Mouse (Mus musculus): ENCODE results near the gene Cbr2.

Gene Cbr2

GRCm38 (mm10) chr11:120709551-120709950 lies 22.4 kb downstream of the Cbr2 start:
- DNase-seq (ENCODE audit: low read depth, low spot score): no peak

GRCm38 (mm10) chr11:120707969-120708368 lies 23.9 kb downstream of the Cbr2 start:
- peaks cover 2% of the 10 kb centered on the region; the same call in 1 of the 2 replicates for H3K36me3 ChIP-seq (ENCODE audit: control insufficient read depth, insufficient read depth, low read length, poor library complexity, severe bottlenecking)
- DNase-seq (ENCODE audit: low read depth, low spot score): no peak
- H3K27me3 ChIP-seq (ENCODE audit: control insufficient read depth, insufficient read depth, low read length, poor library complexity, severe bottlenecking): no peaks in the 10 kb centered on the region

More at GRCm38 (mm10) chr11:120709551-120709950, 22.4 kb downstream of the Cbr2 start:
- H3K36me3 ChIP-seq (ENCODE audit: control insufficient read depth, insufficient read depth, low read length, poor library complexity, severe bottlenecking): no peaks in the 10 kb centered on the region
- no peaks in the 10 kb centered on the region for H3K27me3 ChIP-seq (ENCODE audit: control insufficient read depth, insufficient read depth, low read length, poor library complexity, severe bottlenecking)

GRCm38 (mm10) chr11:120707225-120707624 lies 24.7 kb downstream of the Cbr2 start:
- Histone ChIP-seq H3K27me3 (ENCODE audit: control insufficient read depth, insufficient read depth, low read length, poor library complexity, severe bottlenecking) (no peaks in the 10 kb centered on the region), H3K36me3 (ENCODE audit: control insufficient read depth, insufficient read depth, low read length, poor library complexity, severe bottlenecking) (peaks cover 4% of the 10 kb centered on the region; the same call in 1 of the 2 replicates)
- no peak for DNase-seq (ENCODE audit: low read depth, low spot score)

GRCm38 (mm10) chr11:120706120-120706519 lies 25.8 kb downstream of the Cbr2 start:
- no peaks in the 10 kb centered on the region for H3K27me3 ChIP-seq (ENCODE audit: control insufficient read depth, insufficient read depth, low read length, poor library complexity, severe bottlenecking)
- DNase-seq (ENCODE audit: low read depth, low spot score): no peak
- peaks cover 4% of the 10 kb centered on the region; the same call in 1 of the 2 replicates for H3K36me3 ChIP-seq (ENCODE audit: control insufficient read depth, insufficient read depth, low read length, poor library complexity, severe bottlenecking)

GRCm38 (mm10) chr11:120704486-120705325 lies 27.2 kb downstream of the Cbr2 start:
- DNase-seq (ENCODE audit: low read depth, low spot score): no peak
- H3K36me3 ChIP-seq (ENCODE audit: control insufficient read depth, insufficient read depth, low read length, poor library complexity, severe bottlenecking): peaks cover 6% of the 10 kb centered on the region; the same call in 1 of the 2 replicates
- H3K27me3 ChIP-seq (ENCODE audit: control insufficient read depth, insufficient read depth, low read length, poor library complexity, severe bottlenecking): no peaks in the 10 kb centered on the region

- peaks cover 6% of the 10 kb centered on the region for H3K36me3 ChIP-seq (ENCODE audit: control insufficient read depth, insufficient read depth, low read length, poor library complexity, severe bottlenecking)
- no peak for DNase-seq (ENCODE audit: low read depth, low spot score)
- H3K27me3 ChIP-seq (ENCODE audit: control insufficient read depth, insufficient read depth, low read length, poor library complexity, severe bottlenecking): no peaks in the 10 kb centered on the region
These were observed 28.0 kb downstream of the Cbr2 start for GRCm38 (mm10) chr11:120703696-120704454.

- H3K36me3 ChIP-seq (ENCODE audit: control insufficient read depth, insufficient read depth, low read length, poor library complexity, severe bottlenecking): peaks cover 9% of the 10 kb centered on the region
- DNase-seq (ENCODE audit: low read depth, low spot score): no peak
These were observed 34.2 kb downstream of the Cbr2 start for GRCm38 (mm10) chr11:120697741-120698140.

GRCm38 (mm10) chr11:120696568-120696967 lies 35.3 kb downstream of the Cbr2 start:
- DNase-seq (ENCODE audit: low read depth, low spot score): peak; percentile 26
- Histone ChIP-seq H3K36me3 (ENCODE audit: control insufficient read depth, insufficient read depth, low read length, poor library complexity, severe bottlenecking) (peaks cover 7% of the 10 kb centered on the region), H3K27me3 (ENCODE audit: control insufficient read depth, insufficient read depth, low read length, poor library complexity, severe bottlenecking) (no peaks in the 10 kb centered on the region)

More at GRCm38 (mm10) chr11:120697741-120698140, 34.2 kb downstream of the Cbr2 start:
- no peaks in the 10 kb centered on the region for H3K27me3 ChIP-seq (ENCODE audit: control insufficient read depth, insufficient read depth, low read length, poor library complexity, severe bottlenecking)

GRCm38 (mm10) chr11:120695641-120696040 lies 36.3 kb downstream of the Cbr2 start:
- H3K27me3 ChIP-seq (ENCODE audit: control insufficient read depth, insufficient read depth, low read length, poor library complexity, severe bottlenecking): no peaks in the 10 kb centered on the region
- no peak for DNase-seq (ENCODE audit: low read depth, low spot score)
- H3K36me3 ChIP-seq (ENCODE audit: control insufficient read depth, insufficient read depth, low read length, poor library complexity, severe bottlenecking): peaks cover 5% of the 10 kb centered on the region

GRCm38 (mm10) chr11:120695184-120695583 lies 36.7 kb downstream of the Cbr2 start:
- DNase-seq (ENCODE audit: low read depth, low spot score): no peak
- no peaks in the 10 kb centered on the region for H3K27me3 ChIP-seq (ENCODE audit: control insufficient read depth, insufficient read depth, low read length, poor library complexity, severe bottlenecking)
- peaks cover 6% of the 10 kb centered on the region for H3K36me3 ChIP-seq (ENCODE audit: control insufficient read depth, insufficient read depth, low read length, poor library complexity, severe bottlenecking)

GRCm38 (mm10) chr11:120693461-120693860 lies 38.5 kb downstream of the Cbr2 start:
- Histone ChIP-seq H3K27me3 (ENCODE audit: control insufficient read depth, insufficient read depth, low read length, poor library complexity, severe bottlenecking) (no peaks in the 10 kb centered on the region), H3K36me3 (ENCODE audit: control insufficient read depth, insufficient read depth, low read length, poor library complexity, severe bottlenecking) (peaks cover 8% of the 10 kb centered on the region)
- DNase-seq (ENCODE audit: low read depth, low spot score): no peak

- Histone ChIP-seq H3K36me3 (ENCODE audit: control insufficient read depth, insufficient read depth, low read length, poor library complexity, severe bottlenecking) (peaks cover 8% of the 10 kb centered on the region), H3K27me3 (ENCODE audit: control insufficient read depth, insufficient read depth, low read length, poor library complexity, severe bottlenecking) (no peaks in the 10 kb centered on the region)
- DNase-seq (ENCODE audit: low read depth, low spot score): no peak
These were observed 39.4 kb downstream of the Cbr2 start for GRCm38 (mm10) chr11:120692471-120693011.

GRCm38 (mm10) chr11:120689365-120689764 lies 42.5 kb downstream of the Cbr2 start:
- no peak for DNase-seq (ENCODE audit: low read depth, low spot score)
- H3K27me3 ChIP-seq (ENCODE audit: control insufficient read depth, insufficient read depth, low read length, poor library complexity, severe bottlenecking): no peaks in the 10 kb centered on the region

GRCm38 (mm10) chr11:120686650-120687272 lies 45.2 kb downstream of the Cbr2 start:
- H3K27me3 ChIP-seq (ENCODE audit: control insufficient read depth, insufficient read depth, low read length, poor library complexity, severe bottlenecking): no peaks in the 10 kb centered on the region

More at GRCm38 (mm10) chr11:120689365-120689764, 42.5 kb downstream of the Cbr2 start:
- peaks cover 8% of the 10 kb centered on the region for H3K36me3 ChIP-seq (ENCODE audit: control insufficient read depth, insufficient read depth, low read length, poor library complexity, severe bottlenecking)

More at GRCm38 (mm10) chr11:120686650-120687272, 45.2 kb downstream of the Cbr2 start:
- peaks cover 7% of the 10 kb centered on the region for H3K36me3 ChIP-seq (ENCODE audit: control insufficient read depth, insufficient read depth, low read length, poor library complexity, severe bottlenecking)
- DNase-seq (ENCODE audit: low read depth, low spot score): no peak
